Mouse (Mus musculus) liver, embryonic 11.5 days (tissue): ENCODE results near the gene Cutal. TPM values are rescaled to one million over a fixed set of nuclear protein-coding genes. Genes with fewer than 3 reads are reported as not detected.

Experiments used
- ATAC-seq: fragments of 200-750 bp; cut with Nextera tagmentation; replicated peaks from 2 replicates; pipeline ENCODE4 v1.8.0; 2017; ENCODE audit warnings: moderate number of reproducible peaks, mild to moderate bottlenecking, moderate TSS enrichment, moderate library complexity; ENCODE audit not compliant: low FRiP score
- DNase-seq: peaks from one replicate; pipeline ENCODE4 v3.0.0-alpha.2; 2017; ENCODE audit warnings: low spot score
- H3K27ac ChIP-seq: fragments of 300-500 bp; sonication (generic); 2 replicates; pipeline ENCODE4 v1.5.1; 2014; ENCODE audit warnings: mild to moderate bottlenecking, low read depth, low read length, control low read depth
- H3K27me3 ChIP-seq: fragments of 300-500 bp; sonication (generic); replicated peaks from 2 replicates; pipeline ENCODE4 v1.6.1; 2014; ENCODE audit warnings: low read length, mixed read lengths; ENCODE audit not compliant: control insufficient read depth, insufficient read depth
- H3K36me3 ChIP-seq: fragments of 300-500 bp; sonication (generic); 2 replicates; pipeline ENCODE4 v1.6.1; 2014; ENCODE audit warnings: mild to moderate bottlenecking, low read length, moderate library complexity, mixed read lengths; ENCODE audit not compliant: control insufficient read depth, insufficient read depth
- H3K4me1 ChIP-seq: fragments of 300-500 bp; sonication (generic); replicated peaks from 2 replicates; pipeline ENCODE4 v1.6.1; 2014; ENCODE audit warnings: low read length, mixed read lengths; ENCODE audit not compliant: control insufficient read depth, insufficient read depth
- H3K4me2 ChIP-seq: fragments of 300-500 bp; sonication (generic); 2 replicates; pipeline ENCODE4 v1.6.1; 2014; ENCODE audit warnings: mild to moderate bottlenecking, control low read depth, moderate library complexity
- H3K4me3 ChIP-seq: fragments of 300-500 bp; sonication (generic); 2 replicates; pipeline ENCODE4 v1.5.1; 2014; ENCODE audit warnings: low read depth, low read length, control low read depth
- H3K9ac ChIP-seq: fragments of 300-500 bp; sonication (generic); 2 replicates; pipeline ENCODE4 v1.6.1; 2014; ENCODE audit warnings: low read depth, low read length, control low read depth
- H3K9me3 ChIP-seq: fragments of 300-500 bp; sonication (generic); 2 replicates; pipeline ENCODE4 v1.6.1; 2016; ENCODE audit warnings: low read length, inconsistent platforms, mixed read lengths; ENCODE audit not compliant: control insufficient read depth
- WGBS: fragments of 180-500 bp; shearing (Covaris S2); extraction: QIAGEN DNeasy Blood & Tissue Kit; methylation state at CpG from one replicate; pipeline ENCODE4 v1.1.7; 2014; 5-methylcytosine and 5-hydroxymethylcytosine counted together
- polyA plus RNA-seq: library from polyadenylated mRNA; unstranded; fragments of >200 nt; fragmentation: Nextera tagmentation; extraction: Ambion mirVana; gene quantifications from 2 replicates; pipeline ENCODE4 v1.2.1, GENCODE M21; 2014

The Cutal gene
- polyA plus RNA-seq, 1 experiment from 2014 or later: 2.5 TPM

GRCm38 (mm10) chr2:34914823-34915082 is 40.6 kb downstream of the Cutal start:
- Histone ChIP-seq H3K4me2 (peak overlapping the region; percentile 85), H3K4me1 (peaks cover 10% of the 10 kb centered on the region), H3K9me3 (no peaks in the 10 kb centered on the region), H3K36me3 (no peaks in the 10 kb centered on the region), H3K4me3 (no peak overlapping the region), H3K27ac (peak overlapping the region; percentile 28; the same call in 1 of the 2 replicates), H3K9ac (no peak overlapping the region), H3K27me3 (peaks cover 30% of the 10 kb centered on the region)
- DNase-seq (no peak), ATAC-seq (0 out of 2 replicates have a peak, but pooled peaks have one; percentile 2)
- WGBS: 24% methylated on average over 2 of the region's 2 CpGs

DNA sequence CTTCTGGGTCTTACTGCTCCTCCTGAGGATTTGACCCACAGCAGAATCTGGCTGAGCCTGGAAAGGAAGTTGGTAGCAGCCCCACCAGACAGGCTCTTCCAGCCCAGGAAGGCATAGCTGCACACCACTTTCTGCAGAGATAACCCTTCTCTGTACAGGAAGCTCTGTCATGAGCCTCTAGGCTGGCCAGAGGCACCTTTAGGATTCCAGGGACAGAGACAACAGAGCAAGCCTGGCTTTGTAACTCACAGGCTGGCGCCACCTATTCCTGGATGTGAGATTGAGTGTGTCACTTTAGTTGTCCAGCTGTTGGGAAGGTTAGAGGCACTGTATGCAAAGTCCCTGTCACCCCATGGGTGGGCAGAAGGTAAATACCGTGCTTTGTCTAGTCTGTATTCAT is 40.9 kb downstream of the Cutal start:
- Histone ChIP-seq H3K4me3 (no peak overlapping the region), H3K36me3 (no peaks in the 10 kb centered on the region), H3K9me3 (no peaks in the 10 kb centered on the region), H3K27me3 (peaks cover 30% of the 10 kb centered on the region), H3K4me2 (no peak overlapping the region), H3K27ac (peak overlapping the region; percentile 28; the same call in 1 of the 2 replicates), H3K9ac (no peak overlapping the region), H3K4me1 (peaks cover 10% of the 10 kb centered on the region)
- ATAC-seq (no peak), DNase-seq (no peak)
- 60% methylated on average over 2 of the region's 2 CpGs for WGBS

DNA sequence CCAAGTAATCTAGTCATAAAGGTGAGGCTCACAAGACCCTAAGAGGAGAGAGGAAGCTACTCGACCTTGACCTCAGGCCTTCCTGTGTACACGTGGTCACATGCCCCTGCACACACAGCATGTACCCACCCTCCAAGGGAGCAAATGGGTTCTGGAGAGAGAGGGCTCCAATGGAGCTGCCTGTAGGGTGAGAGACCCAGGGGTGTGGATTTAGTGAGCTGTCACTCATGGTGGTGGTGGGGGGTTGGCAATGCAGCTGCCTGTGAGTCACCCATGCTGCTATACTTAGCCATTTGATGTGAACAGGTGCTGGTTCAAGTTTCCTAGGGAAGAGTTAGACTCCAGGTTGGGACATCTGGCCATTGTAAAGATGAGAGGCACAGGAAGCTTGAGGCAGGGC is 45.9 kb downstream of the Cutal start:
- Histone ChIP-seq H3K27ac (no peak overlapping the region), H3K27me3 (peaks cover under 1% of the 10 kb centered on the region; the same call in 1 of the 2 replicates), H3K4me2 (no peak overlapping the region), H3K36me3 (no peaks in the 10 kb centered on the region), H3K4me3 (no peak overlapping the region), H3K9me3 (no peaks in the 10 kb centered on the region), H3K9ac (no peak overlapping the region), H3K4me1 (no peaks in the 10 kb centered on the region; the same call in 1 of the 2 replicates)
- ATAC-seq (no peak), DNase-seq (no peak)
- WGBS: 36% methylated on average over 2 of the region's 2 CpGs

- H3K9ac ChIP-seq: no peak overlapping the region
- H3K4me1 ChIP-seq: no peaks in the 10 kb centered on the region
- 10% methylated on average over 2 of the region's 2 CpGs for WGBS
- ATAC-seq (no peak), DNase-seq (no peak)
- H3K27me3 ChIP-seq: no peaks in the 10 kb centered on the region
- no peak overlapping the region for H3K4me3 ChIP-seq
- no peaks in the 10 kb centered on the region for H3K9me3 ChIP-seq
- no peak overlapping the region for H3K4me2 ChIP-seq
- H3K27ac ChIP-seq: no peak overlapping the region
- no peaks in the 10 kb centered on the region for H3K36me3 ChIP-seq
These were observed 48.5 kb downstream of the Cutal start for GRCm38 (mm10) chr2:34922729-34923128.

- 56% methylated on average over 5 of the region's 5 CpGs for WGBS
These were observed 53.1 kb downstream of the Cutal start for GRCm38 (mm10) chr2:34927320-34927719.

GRCm38 (mm10) chr2:34937460-34937859 is 63.3 kb downstream of the Cutal start:
- peaks cover 5% of the 10 kb centered on the region; the same call in 1 of the 2 replicates for H3K27me3 ChIP-seq
- ATAC-seq (no peak), DNase-seq (no peak)
- H3K9ac ChIP-seq: no peak overlapping the region
- H3K4me2 ChIP-seq: no peak overlapping the region
- H3K9me3 ChIP-seq: no peaks in the 10 kb centered on the region
- no peak overlapping the region for H3K27ac ChIP-seq
- no peak overlapping the region for H3K4me3 ChIP-seq
- no peaks in the 10 kb centered on the region for H3K4me1 ChIP-seq
- WGBS: 37% methylated on average over 5 of the region's 5 CpGs
- no peaks in the 10 kb centered on the region for H3K36me3 ChIP-seq

More at GRCm38 (mm10) chr2:34927320-34927719, 53.1 kb downstream of the Cutal start:
- Histone ChIP-seq H3K27me3 (no peaks in the 10 kb centered on the region), H3K9ac (no peak overlapping the region), H3K4me3 (no peak overlapping the region), H3K36me3 (no peaks in the 10 kb centered on the region), H3K9me3 (no peaks in the 10 kb centered on the region), H3K27ac (no peak overlapping the region), H3K4me1 (no peaks in the 10 kb centered on the region), H3K4me2 (no peak overlapping the region)
- ATAC-seq: no peak
- no peak for DNase-seq

GRCm38 (mm10) chr2:34938269-34939208 is 64.3 kb downstream of the Cutal start:
- H3K4me2 ChIP-seq: no peak overlapping the region
- WGBS: 43% methylated on average over 8 of the region's 8 CpGs
- H3K36me3 ChIP-seq: no peaks in the 10 kb centered on the region
- no peak for DNase-seq
- peaks cover 5% of the 10 kb centered on the region; the same call in 1 of the 2 replicates for H3K27me3 ChIP-seq
- no peak overlapping the region for H3K27ac ChIP-seq
- no peak overlapping the region for H3K4me3 ChIP-seq
- H3K9ac ChIP-seq: no peak overlapping the region
- H3K4me1 ChIP-seq: no peaks in the 10 kb centered on the region
- no peaks in the 10 kb centered on the region for H3K9me3 ChIP-seq
- ATAC-seq: no peak

DNA sequence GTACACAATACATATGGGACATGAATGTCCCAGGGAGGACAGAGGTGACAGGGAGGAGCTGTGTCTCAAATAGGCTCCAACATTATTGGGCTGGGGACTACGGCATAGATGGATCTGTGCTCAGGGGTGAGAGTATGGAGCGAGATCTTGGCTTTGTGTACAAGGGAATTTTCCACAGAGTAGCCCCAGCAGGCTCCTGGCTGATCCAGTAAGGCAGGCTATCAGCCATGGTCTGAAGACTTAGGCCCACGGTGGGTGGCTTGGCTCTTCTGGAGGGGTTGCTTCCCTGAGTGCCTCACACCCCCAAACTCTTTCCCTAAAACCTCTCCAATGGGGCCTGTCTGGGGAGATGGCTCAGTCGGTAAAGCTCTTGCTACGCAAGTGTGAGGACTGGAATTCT is 66.0 kb downstream of the Cutal start:
- no peak for DNase-seq
- H3K9me3 ChIP-seq: no peaks in the 10 kb centered on the region
- H3K27me3 ChIP-seq: peaks cover 5% of the 10 kb centered on the region; the same call in 1 of the 2 replicates
- no peaks in the 10 kb centered on the region for H3K4me1 ChIP-seq
- 84% methylated on average over 5 of the region's 5 CpGs for WGBS
- H3K4me2 ChIP-seq: no peak overlapping the region
- H3K36me3 ChIP-seq: no peaks in the 10 kb centered on the region
- ATAC-seq: no peak
- no peak overlapping the region for H3K9ac ChIP-seq
- H3K27ac ChIP-seq: no peak overlapping the region
- no peak overlapping the region for H3K4me3 ChIP-seq
